Mouse (Mus musculus) left cerebral cortex, adult 9 months (tissue): ENCODE measurements around the gene Drap1.

ENCODE experiments used
- DNase-seq, 2 experiments: peaks; one replicate each; pipeline ENCODE4 v3.0.0; 2022; ENCODE audit warnings: low spot score in 2 of 2

Gene Drap1

DNA sequence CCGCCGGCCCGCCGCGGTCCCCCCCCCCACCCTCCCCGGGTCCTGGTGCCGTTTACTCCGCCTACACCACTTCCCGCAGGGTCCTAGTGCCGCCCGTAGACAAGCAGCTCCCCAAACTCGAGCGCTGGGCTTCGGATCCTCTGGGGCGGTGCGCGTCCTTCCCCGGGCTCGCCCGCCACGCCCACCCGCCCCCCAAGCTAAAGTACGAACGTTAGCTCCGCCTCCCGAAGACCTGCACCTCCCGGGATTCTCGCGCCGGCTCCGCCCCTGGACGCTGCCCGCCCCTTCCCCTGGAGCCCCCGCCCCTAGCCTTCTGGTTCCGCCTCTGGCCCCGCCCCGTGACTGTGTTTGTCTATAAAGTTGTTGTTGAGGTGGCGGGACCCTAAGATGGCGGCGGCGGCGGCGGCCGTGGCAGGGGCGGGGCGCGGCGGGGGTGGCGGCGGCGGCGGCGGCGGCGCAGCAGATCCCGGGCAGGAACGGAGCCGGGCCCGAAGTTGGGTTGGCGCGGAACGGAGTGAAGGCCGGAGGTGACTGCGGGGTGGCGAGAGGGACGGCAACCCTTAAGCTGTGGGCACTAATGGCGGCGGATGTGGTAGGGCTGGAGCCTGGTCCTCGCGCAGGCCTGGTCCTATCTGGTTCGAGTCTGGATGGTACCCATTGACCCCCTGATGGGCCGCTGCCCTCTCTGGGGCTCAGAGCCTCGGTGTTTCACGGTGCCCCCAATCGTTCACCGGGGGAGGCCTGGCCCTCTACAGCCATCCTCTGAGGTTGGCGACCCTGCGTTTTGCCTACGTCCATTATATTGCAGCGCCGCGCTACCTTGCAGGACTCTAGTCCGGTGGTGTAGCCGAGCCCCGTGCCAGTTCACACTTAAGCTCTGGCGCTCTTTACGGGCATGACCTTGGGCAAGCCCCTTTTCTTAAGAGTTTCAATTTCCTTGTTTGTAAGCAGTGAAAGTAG is at the start of gene Drap1, which contains the start of gene AI837181:
Gene Drap1, minus strand, starts transcription at position 198 of the 960 bp plus-strand sequence.
Gene AI837181, plus strand, starts transcription at position 363 of the 960 bp plus-strand sequence.
- DNase-seq, result peak; percentile 82 to 89

DNA sequence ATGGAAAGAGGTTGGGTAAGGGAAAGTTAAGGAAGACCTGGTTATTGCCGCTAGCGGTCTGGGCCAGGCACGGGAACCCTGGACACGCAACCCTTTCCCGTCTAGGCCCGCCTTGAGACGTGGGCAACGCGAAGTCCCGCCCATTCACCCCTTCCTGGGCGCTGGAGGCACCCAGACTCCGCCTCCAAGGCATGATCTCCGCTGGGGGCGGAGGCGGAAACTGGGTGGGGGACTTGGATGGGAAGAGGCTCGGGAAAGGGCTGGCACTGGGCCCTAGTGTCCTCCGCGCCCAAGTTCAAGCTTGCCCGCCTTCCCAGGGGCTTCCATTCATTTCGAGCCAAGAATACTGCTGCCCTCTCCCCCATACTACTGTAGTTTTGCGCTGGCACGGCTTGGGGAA is 48.9 kb upstream of the Drap1 start, which contains the start of gene Efemp2:
Gene Efemp2, plus strand, starts transcription at position 235 of the 400 bp plus-strand sequence.
- peak in 1 of 2 experiments; percentile 64 for DNase-seq

DNA sequence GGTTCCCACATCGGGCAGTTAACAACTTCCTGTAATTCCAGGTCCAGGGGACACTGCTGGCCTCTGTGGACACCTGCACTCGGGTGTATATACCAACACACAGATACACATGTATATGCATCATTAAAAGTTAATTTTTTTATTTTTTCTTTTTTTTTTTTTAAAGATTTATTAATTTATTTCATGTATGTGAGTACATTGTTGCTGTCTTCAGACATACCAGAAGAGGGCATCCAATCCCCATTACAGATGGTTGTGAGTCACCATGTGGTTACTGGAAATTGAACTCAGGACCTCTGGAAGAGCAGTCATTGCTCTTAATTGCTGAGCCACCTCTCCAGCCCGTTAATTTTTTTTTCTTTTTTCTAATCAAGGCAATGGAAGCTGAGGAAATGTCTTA is 48.1 kb upstream of the Drap1 start:
- DNase-seq, result no peak

DNA sequence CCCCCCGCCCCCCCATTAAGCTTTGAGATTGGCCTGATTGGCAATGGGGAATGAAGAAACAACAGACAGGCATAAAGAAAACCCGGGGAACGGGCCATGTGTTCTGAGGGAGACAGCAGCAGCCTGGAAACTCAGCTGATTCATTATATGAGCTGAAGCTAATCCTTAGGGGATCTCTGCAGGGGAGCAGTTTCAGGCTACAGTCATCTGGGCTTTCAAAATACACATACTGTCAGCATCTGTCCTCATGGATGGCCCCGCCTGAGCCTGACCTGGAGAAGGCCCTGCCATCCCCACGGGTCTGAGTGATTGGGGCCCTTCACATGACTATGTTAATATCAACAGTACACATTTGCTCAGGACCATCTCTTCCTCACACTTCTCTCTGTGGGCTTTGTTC is 47.1 kb upstream of the Drap1 start:
- DNase-seq, result no peak

DNA sequence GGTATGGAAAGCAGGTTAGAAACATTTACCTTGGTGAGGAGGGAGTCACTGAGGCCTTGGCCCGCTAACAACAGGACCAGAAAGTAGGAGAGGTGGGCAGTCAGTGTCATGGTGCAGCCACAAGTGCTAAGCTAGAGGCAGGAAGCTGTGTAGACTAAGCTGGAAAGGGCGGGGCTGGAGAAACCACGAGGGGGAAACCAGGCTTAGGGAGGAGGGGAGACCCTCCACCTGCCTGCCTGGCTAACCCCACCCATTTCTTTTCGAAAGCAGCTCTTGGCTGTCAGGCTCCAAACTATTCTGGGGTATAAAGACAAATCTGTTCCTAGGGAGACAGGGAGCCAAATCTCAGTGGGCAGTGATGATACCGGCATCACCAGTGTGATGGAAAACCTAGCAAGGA is 43.6 kb upstream of the Drap1 start, which contains the start of gene Ctsw:
Gene Ctsw, minus strand, starts transcription at position 134 of the 400 bp plus-strand sequence.
- no peak for DNase-seq

- DNase-seq, result no peak
Observed at GRCm38 (mm10) chr19:5466916-5467500, 42.2 kb upstream of the Drap1 start.

DNA sequence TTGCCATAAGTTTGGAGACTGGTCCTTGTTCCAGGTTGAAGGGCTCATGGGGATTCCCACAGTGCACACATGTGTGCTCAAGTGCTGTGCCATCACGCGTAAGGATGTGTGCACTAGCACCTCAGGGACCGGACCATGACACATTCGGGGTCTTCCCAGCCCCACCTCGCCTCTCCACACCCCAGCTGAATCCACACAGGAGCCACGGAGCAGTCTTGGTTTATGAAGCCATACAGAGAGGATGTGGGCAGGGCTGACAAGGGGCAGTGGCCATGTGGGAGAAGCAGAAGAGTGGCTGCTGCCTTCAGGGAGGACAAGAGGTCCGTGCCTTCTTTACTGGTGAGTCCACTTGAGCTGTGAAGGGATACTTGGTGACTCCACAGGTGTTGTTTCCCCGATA is 40.3 kb upstream of the Drap1 start:
- DNase-seq, result no peak

DNA sequence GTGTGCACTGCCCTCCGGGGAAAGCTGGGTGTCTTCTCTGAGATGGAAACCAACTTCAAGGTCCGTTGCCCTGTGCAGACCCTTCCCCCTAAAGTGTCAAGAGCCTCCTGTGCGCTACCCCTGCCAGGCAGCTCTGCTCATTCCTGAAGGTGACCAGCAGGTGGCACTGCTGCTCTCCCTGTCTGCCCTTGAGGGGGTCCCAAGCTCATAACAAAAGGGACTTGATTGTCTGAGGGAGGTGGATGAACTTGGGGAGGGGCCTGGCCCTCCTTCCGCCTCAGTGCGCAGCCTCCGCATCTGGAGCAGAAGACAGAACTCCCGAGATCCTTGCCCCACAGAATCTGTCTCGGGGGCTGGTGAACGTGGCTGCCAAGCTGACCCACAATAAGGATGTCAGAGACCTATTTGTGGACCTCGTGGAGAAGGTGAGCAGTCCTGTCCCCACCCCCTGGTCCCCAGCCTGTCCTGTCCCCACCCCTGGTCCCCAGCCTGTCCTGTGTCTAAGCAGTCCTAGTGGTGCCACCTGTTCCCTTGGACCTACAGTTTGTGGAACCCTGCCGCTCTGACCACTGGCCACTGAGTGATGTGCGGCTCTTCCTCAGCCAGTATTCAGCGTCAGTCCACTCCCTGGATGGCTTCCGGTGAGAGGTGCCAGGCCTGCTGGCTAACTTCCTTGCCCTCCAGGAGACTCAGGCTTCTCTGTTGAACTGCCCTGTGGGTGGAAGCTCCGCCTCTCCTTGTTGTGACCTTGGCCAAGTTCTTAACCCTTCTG is 39.2 kb upstream of the Drap1 start:
- no peak for DNase-seq

GRCm38 (mm10) chr19:5463212-5463611 is 38.4 kb upstream of the Drap1 start:
- no peak for DNase-seq

- DNase-seq, result no peak
Observed at GRCm38 (mm10) chr19:5461411-5461810, 36.6 kb upstream of the Drap1 start.

DNA sequence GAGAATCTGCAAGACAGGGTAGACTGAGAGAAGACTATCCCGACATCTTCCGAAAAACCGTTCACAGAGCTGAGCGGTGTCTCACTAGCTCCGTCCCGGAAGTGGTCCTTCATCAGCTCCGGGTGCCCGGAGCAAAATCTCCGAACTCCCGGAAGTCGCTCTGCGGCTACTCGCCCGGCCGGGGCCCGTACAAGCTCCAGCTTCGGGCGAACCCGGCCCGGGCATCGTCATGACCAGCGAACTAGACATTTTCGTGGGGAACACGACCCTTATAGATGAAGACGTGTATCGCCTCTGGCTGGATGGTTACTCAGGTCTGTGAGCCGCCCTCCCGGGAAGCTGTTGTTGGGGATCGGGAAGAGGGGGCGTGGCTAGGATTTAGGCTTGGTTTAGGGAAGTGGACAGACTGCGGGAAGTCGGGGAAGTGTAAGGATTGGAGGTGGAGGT is 35.7 kb upstream of the Drap1 start, which contains the start of gene Fibp:
Gene Fibp, plus strand, starts transcription at position 151 of the 447 bp plus-strand sequence.
- peak in 1 of 2 experiments; percentile 87 for DNase-seq

DNA sequence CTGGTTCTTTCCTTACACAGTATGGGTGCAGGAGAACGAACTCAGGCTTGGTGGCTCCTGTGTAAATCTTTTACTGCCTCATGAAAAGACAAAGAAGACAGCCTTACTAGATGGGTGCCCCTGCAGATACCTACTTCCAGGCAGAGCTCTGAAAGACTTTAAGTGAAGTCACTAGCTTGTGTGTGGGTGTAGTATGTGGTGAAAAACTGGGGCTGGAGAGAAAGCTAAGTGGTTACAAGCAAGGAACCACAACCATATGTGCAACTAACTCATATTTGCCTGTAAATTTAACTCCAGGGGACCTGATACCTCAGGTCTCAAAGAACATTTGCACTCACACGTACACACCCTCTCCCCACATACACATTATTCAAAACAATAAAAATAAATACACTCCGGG is 35.1 kb upstream of the Drap1 start:
- no peak for DNase-seq

DNA sequence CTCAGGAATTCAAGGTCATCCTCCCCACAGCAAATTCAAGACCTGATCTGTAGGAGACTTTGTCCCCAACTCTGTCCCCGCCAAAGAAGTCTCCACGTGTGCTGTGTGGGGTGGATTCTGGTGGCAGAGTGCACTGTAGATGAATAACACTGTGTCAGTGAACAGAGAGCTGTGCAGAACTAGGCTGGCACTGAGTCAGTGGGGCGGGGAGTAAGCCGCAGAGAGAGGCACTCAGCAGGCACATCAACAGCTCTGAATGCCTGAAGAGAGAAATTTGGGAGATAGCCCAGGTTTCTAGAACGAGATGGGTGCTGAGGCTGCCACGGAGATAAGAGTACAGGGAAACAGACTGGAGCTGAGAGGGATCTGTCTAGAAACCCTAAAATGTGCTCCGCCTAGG is 34.2 kb upstream of the Drap1 start:
- no peak for DNase-seq

DNA sequence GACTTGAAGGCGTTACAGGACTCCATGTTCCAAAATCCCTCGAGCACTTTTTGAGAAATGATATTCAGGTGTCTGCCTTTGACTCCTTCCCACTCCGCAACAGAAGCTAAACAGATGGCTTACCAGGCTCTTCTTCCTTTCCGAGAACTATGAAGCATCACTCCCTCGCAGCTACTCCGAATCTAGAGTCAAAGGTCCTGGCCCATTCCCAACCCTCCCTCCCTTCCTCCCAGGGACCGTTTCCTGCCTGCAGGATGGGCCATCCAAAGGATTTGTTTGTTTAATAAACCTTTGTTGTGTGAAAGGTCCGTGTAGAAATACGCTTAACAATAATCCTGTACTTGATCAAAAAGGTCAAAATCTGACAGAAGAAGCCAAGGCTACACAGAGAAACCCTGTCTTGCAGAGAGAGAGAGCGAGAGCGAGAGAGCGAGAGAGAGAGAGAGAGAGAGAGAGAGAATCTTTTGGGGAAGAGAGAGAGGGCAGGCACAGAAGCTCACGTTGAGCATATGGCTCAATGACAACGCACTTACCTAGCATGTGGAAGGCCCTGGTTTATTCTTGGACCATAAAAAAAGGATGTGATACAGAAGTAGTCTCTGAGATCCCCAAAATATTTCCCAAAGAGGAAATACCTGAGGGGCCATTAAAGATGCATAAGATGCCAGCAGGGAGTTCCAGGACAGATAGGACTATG is 33.1 kb upstream of the Drap1 start, which contains the start of gene Ccdc85b:
Gene Ccdc85b, minus strand, starts transcription at position 149 of the 697 bp plus-strand sequence.
- DNase-seq, result no peak

GRCm38 (mm10) chr19:5456922-5457745 is 32.4 kb upstream of the Drap1 start:
- peak; percentile 90 to 96 for DNase-seq

- DNase-seq, result no peak
Observed at GRCm38 (mm10) chr19:5456241-5456921, 31.6 kb upstream of the Drap1 start.

GRCm38 (mm10) chr19:5455568-5455967 is 30.8 kb upstream of the Drap1 start:
- no peak for DNase-seq

DNA sequence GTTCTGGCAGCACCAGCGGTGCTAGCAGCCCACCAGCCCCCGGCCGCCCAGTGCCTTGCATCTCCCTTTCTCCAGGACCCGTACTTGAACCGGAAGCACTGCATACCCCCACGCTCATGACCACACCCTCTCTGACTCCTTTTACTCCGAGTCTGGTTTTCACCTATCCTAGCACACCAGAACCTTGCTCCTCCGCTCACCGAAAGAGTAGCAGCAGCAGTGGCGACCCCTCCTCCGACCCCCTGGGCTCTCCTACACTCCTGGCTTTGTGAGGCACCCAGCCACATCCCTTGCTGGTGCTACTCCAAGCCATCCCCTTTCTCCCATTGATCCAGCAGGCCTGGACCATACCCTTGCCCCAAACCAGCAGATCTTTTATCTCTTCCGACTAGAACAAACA is 30.3 kb upstream of the Drap1 start:
- DNase-seq, result no peak

GRCm38 (mm10) chr19:5451766-5452165 is 27.0 kb upstream of the Drap1 start:
- no peak for DNase-seq

DNA sequence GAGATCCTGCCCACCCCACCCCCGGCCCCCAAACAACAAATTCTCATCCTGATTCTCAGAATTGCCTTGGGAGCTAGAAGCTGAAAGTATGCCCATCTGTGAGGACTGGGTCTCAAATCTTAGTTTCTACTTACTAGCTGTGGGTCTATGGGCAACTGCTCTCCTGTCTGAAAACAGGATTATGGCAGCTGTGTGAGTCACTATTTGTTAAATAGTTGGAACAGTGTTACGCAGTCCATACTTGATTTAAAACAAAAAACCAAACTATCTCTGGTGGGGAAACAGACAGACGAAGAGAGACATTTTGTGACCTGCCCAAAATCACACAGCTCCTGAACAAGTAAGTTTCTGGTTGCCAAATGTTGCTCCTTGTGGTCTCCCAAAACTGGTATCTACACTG is 24.9 kb upstream of the Drap1 start:
- no peak for DNase-seq
